Mouse (Mus musculus) right cerebral cortex, postnatal 10 days (tissue): ENCODE measurements around the gene Snf8.
A peak's percentile ranks its signal among the peaks of the same experiment; 100 is the strongest.

Source experiments
- DNase-seq, 2 experiments: peaks; one replicate each; pipeline ENCODE4 v3.0.0; 2021; ENCODE audit warnings: low spot score in 2 of 2

The Snf8 gene

GRCm38 (mm10) chr11:96073295-96073993 lies 38.8 kb downstream of the Snf8 start:
- DNase-seq, result no peak

- peak in 1 of 2 experiments; percentile 66 for DNase-seq
Observed at GRCm38 (mm10) chr11:96074351-96075176, 39.9 kb downstream of the Snf8 start.

GRCm38 (mm10) chr11:96075177-96075508 lies 40.5 kb downstream of the Snf8 start:
- no peak for DNase-seq

- DNase-seq, result peak; percentile 99 to 100
Observed at GRCm38 (mm10) chr11:96075509-96076220, 41.0 kb downstream of the Snf8 start, which contains the start of gene Atp5g1. Gene Atp5g1, minus strand, starts transcription at chr11:96075670.

GRCm38 (mm10) chr11:96076221-96077105 lies 41.8 kb downstream of the Snf8 start:
- no peak for DNase-seq

- DNase-seq, result no peak
Observed at GRCm38 (mm10) chr11:96080736-96081135, 46.1 kb downstream of the Snf8 start.

GRCm38 (mm10) chr11:96082682-96083081 lies 48.0 kb downstream of the Snf8 start:
- no peak for DNase-seq

- DNase-seq, result no peak
Observed at GRCm38 (mm10) chr11:96087981-96088380, 53.3 kb downstream of the Snf8 start.

GRCm38 (mm10) chr11:96091073-96091472 lies 56.4 kb downstream of the Snf8 start:
- no peak for DNase-seq

- no peak for DNase-seq
Observed at GRCm38 (mm10) chr11:96092674-96093291, 58.1 kb downstream of the Snf8 start.

GRCm38 (mm10) chr11:96093361-96093760 lies 58.7 kb downstream of the Snf8 start:
- DNase-seq, result peak in 1 of 2 experiments; percentile 48
